Mouse (Mus musculus) liver, embryonic 14.5 days (tissue): ENCODE data around the gene Hoxd3. TPM values are rescaled to one million over a fixed set of nuclear protein-coding genes. Genes with fewer than 3 reads are reported as not detected.

Experiments
- ATAC-seq: fragments of 200-750 bp; cut with Nextera tagmentation; 2 replicates; pipeline ENCODE4 v1.8.0; 2017; ENCODE audit warnings: moderate number of reproducible peaks, mild to moderate bottlenecking, moderate library complexity; ENCODE audit not compliant: insufficient read depth
- DNase-seq, 3 experiments: peaks; one replicate each; pipeline ENCODE4 v3.0.0-alpha.2; 2012 to 2013; ENCODE audit warnings: low read depth in 3 of 3, low spot score in 3 of 3
- H3K27ac ChIP-seq: fragments of 300-500 bp; sonication (generic); 2 replicates; pipeline ENCODE4 v1.5.1; 2014; ENCODE audit warnings: moderate library complexity, mild to moderate bottlenecking, control low read depth, inconsistent platforms
- H3K27me3 ChIP-seq: fragments of 300-500 bp; sonication (generic); 2 replicates; pipeline ENCODE4 v1.6.1; 2014; ENCODE audit warnings: mild to moderate bottlenecking, low read length, moderate library complexity; ENCODE audit not compliant: control insufficient read depth, insufficient read depth
- H3K36me3 ChIP-seq: fragments of 300-500 bp; sonication (generic); replicated peaks from 2 replicates; pipeline ENCODE4 v1.6.1; 2014; ENCODE audit warnings: low read depth; ENCODE audit not compliant: control insufficient read depth, insufficient read depth
- H3K4me1 ChIP-seq, 2 experiments: fragments of 200-500 bp in 1 of 2; fragments of 300-500 bp in 1 of 2; sonication (generic) in 1 of 2; replicated peaks; 2 replicates each; pipeline ENCODE4 v1.6.1; 2012 to 2014; ENCODE audit warnings: antibody characterized with exemption in 1 of 2, inconsistent platforms in 1 of 2, low read length in 1 of 2; ENCODE audit not compliant: control insufficient read depth in 2 of 2, insufficient read depth in 2 of 2
- H3K4me2 ChIP-seq: fragments of 300-500 bp; sonication (generic); 2 replicates; pipeline ENCODE4 v1.6.1; 2014; ENCODE audit warnings: low read depth, mild to moderate bottlenecking, control low read depth, moderate library complexity
- H3K4me3 ChIP-seq, 2 experiments: fragments of 200-500 bp in 1 of 2; fragments of 300-500 bp in 1 of 2; sonication (generic) in 1 of 2; 2 replicates each; pipeline ENCODE4 v1.5.1; 2012 to 2014; ENCODE audit warnings: low read depth in 2 of 2, low read length in 2 of 2, mild to moderate bottlenecking in 2 of 2, control low read depth in 1 of 2, inconsistent platforms in 1 of 2, moderate library complexity in 1 of 2; ENCODE audit not compliant: insufficient read depth in 1 of 2
- H3K9ac ChIP-seq: fragments of 300-500 bp; sonication (generic); replicated peaks from 2 replicates; pipeline ENCODE4 v1.6.1; 2014; ENCODE audit warnings: mild to moderate bottlenecking, control low read depth, moderate library complexity
- H3K9me3 ChIP-seq: fragments of 300-500 bp; sonication (generic); 2 replicates; pipeline ENCODE4 v1.6.1; 2016; ENCODE audit warnings: low read length, mixed read lengths; ENCODE audit not compliant: control insufficient read depth
- CTCF ChIP-seq: IDR thresholded peaks from 2 replicates; pipeline ENCODE4 v1.5.1; 2016; ENCODE audit warnings: antibody characterized with exemption, low read depth, control low read depth
- EP300 ChIP-seq: IDR thresholded peaks from 2 replicates; pipeline ENCODE4 v1.6.1; 2016; ENCODE audit warnings: antibody characterized with exemption, low read depth
- WGBS: fragments of 180-500 bp; shearing (Covaris S2); extraction: QIAGEN DNeasy Blood & Tissue Kit; methylation state at CpG from one replicate; pipeline ENCODE4 v1.1.7; 2014; ENCODE audit not compliant: insufficient replicate concordance; 5-methylcytosine and 5-hydroxymethylcytosine counted together
- polyA plus RNA-seq, 2 experiments: library from polyadenylated mRNA; depleted of rRNA in 1 of 2; stranded (reverse) in 1 of 2; unstranded in 1 of 2; fragments of >200 nt; fragmentation: Nextera tagmentation in 1 of 2; extraction: Ambion mirVana in 1 of 2; gene quantifications; 2 replicates each; pipeline versions ENCODE4 v1.2.1 to v1.2.3; 2012 to 2014

Gene Hoxd3
- polyA plus RNA-seq, 2 experiments: 0.02 TPM; not detected in 1

- Histone ChIP-seq H3K9ac (no peak overlapping the region), H3K36me3 (no peaks in the 10 kb centered on the region), H3K4me3 (no peak overlapping the region), H3K27me3 (peaks cover 100% of the 10 kb centered on the region), H3K9me3 (no peaks in the 10 kb centered on the region), H3K4me1 (no peaks in the 10 kb centered on the region), H3K27ac (no peak overlapping the region), H3K4me2 (no peak overlapping the region)
- ATAC-seq: no peak
- WGBS: 1% methylated on average over 23 of the region's 23 CpGs
- no peak for DNase-seq
- no peak for TF ChIP-seq EP300
- no peak for TF ChIP-seq CTCF
Measured at GRCm38 (mm10) chr2:74679980-74680379, 31.7 kb upstream of the Hoxd3 start.

GRCm38 (mm10) chr2:74680561-74681398, 30.9 kb upstream of the Hoxd3 start:
- no peak overlapping the region for H3K27ac ChIP-seq
- TF ChIP-seq CTCF (no peak), EP300 (no peak)
- no peaks in the 10 kb centered on the region for H3K9me3 ChIP-seq
- no peak overlapping the region for H3K4me2 ChIP-seq
- no peak overlapping the region for H3K4me3 ChIP-seq
- 3% methylated on average over 21 of the region's 21 CpGs for WGBS
- H3K9ac ChIP-seq: no peak overlapping the region
- H3K27me3 ChIP-seq: peaks cover 100% of the 10 kb centered on the region
- DNase-seq (no peak), ATAC-seq (no peak)
- H3K36me3 ChIP-seq: no peaks in the 10 kb centered on the region
- H3K4me1 ChIP-seq: no peaks in the 10 kb centered on the region

GRCm38 (mm10) chr2:74681594-74682531, 29.9 kb upstream of the Hoxd3 start:
- no peak for DNase-seq
- WGBS: 2% methylated on average over 78 of the region's 78 CpGs

GRCm38 (mm10) chr2:74682796-74683195, 28.9 kb upstream of the Hoxd3 start:
- no peak for ATAC-seq
- H3K4me3 ChIP-seq: no peak overlapping the region

More at GRCm38 (mm10) chr2:74681594-74682531, 29.9 kb upstream of the Hoxd3 start:
- no peak for TF ChIP-seq CTCF
- TF ChIP-seq EP300: no peak
- no peak overlapping the region for H3K9ac ChIP-seq
- no peak overlapping the region for H3K27ac ChIP-seq
- H3K4me1 ChIP-seq: no peaks in the 10 kb centered on the region
- no peaks in the 10 kb centered on the region for H3K36me3 ChIP-seq
- no peak for ATAC-seq
- peaks cover 97% of the 10 kb centered on the region for H3K27me3 ChIP-seq
- H3K4me3 ChIP-seq: no peak overlapping the region
- H3K4me2 ChIP-seq: no peak overlapping the region
- H3K9me3 ChIP-seq: no peaks in the 10 kb centered on the region

More at GRCm38 (mm10) chr2:74682796-74683195, 28.9 kb upstream of the Hoxd3 start:
- no peak overlapping the region for H3K9ac ChIP-seq
- H3K27me3 ChIP-seq: peaks cover 97% of the 10 kb centered on the region
- WGBS: 3% methylated on average over 50 of the region's 51 CpGs
- TF ChIP-seq EP300: no peak
- TF ChIP-seq CTCF: no peak
- H3K4me2 ChIP-seq: no peak overlapping the region
- no peak overlapping the region for H3K27ac ChIP-seq
- DNase-seq: no peak
- H3K9me3 ChIP-seq: no peaks in the 10 kb centered on the region
- H3K4me1 ChIP-seq: no peaks in the 10 kb centered on the region
- no peaks in the 10 kb centered on the region for H3K36me3 ChIP-seq
